Mouse (Mus musculus): ENCODE data around the gene Tpra1.

- TF ChIP-seq CTCF (IDR thresholded peaks at IDR 0.05; ENCODE audit: extremely low read depth, insufficient read length, insufficient replicate concordance, low read depth, low read length) (no peak), POLR2A (IDR thresholded peaks at IDR 0.05; ENCODE audit: low read depth, low read length) (no peak)
These were observed 56.3 kb downstream of the Tpra1 start for GRCm38 (mm10) chr6:88958305-88958704.
